Mouse (Mus musculus) limb, embryonic 11.5 days (tissue): Measurements from ENCODE around the gene Ppp1r12a. TPM values are rescaled to one million over a fixed set of nuclear protein-coding genes. Genes with fewer than 3 reads are reported as not detected.

Experiments used
- ATAC-seq: fragments of 200-750 bp; cut with Nextera tagmentation; 2 replicates; pipeline ENCODE4 v1.8.0; 2017; ENCODE audit warnings: low read depth; ENCODE audit not compliant: insufficient number of reproducible peaks, low FRiP score, low TSS enrichment
- DNase-seq: peaks from one replicate; pipeline ENCODE4 v3.0.0-alpha.2; 2015; ENCODE audit warnings: low spot score
- H3K27ac ChIP-seq: fragments of 300-500 bp; sonication (generic); replicated peaks from 2 replicates; pipeline ENCODE4 v1.5.1; 2014; ENCODE audit warnings: low read depth, mild to moderate bottlenecking, low read length
- H3K27me3 ChIP-seq: fragments of 300-500 bp; sonication (generic); 2 replicates; pipeline ENCODE4 v1.6.1; 2014; ENCODE audit warnings: mild to moderate bottlenecking, low read length, mixed read lengths; ENCODE audit not compliant: control insufficient read depth, insufficient read depth
- H3K36me3 ChIP-seq: fragments of 300-500 bp; sonication (generic); 2 replicates; pipeline ENCODE4 v1.6.1; 2014; ENCODE audit warnings: mild to moderate bottlenecking, low read length, moderate library complexity, mixed read lengths; ENCODE audit not compliant: control insufficient read depth, insufficient read depth
- H3K4me1 ChIP-seq: fragments of 300-500 bp; sonication (generic); 2 replicates; pipeline ENCODE4 v1.6.1; 2014; ENCODE audit warnings: low read length, mixed read lengths; ENCODE audit not compliant: control insufficient read depth, insufficient read depth
- H3K4me2 ChIP-seq: fragments of 300-500 bp; sonication (generic); 2 replicates; pipeline ENCODE4 v1.6.1; 2014; ENCODE audit warnings: low read depth, mild to moderate bottlenecking, moderate library complexity; ENCODE audit not compliant: severe bottlenecking
- H3K4me3 ChIP-seq: fragments of 300-500 bp; sonication (generic); 2 replicates; pipeline ENCODE4 v1.5.1; 2014; ENCODE audit warnings: low read depth, low read length
- H3K9ac ChIP-seq: fragments of 300-500 bp; sonication (generic); 2 replicates; pipeline ENCODE4 v1.6.1; 2014; ENCODE audit warnings: mild to moderate bottlenecking, low read length
- H3K9me3 ChIP-seq: fragments of 300-500 bp; sonication (generic); 2 replicates; pipeline ENCODE4 v1.6.1; 2016; ENCODE audit warnings: low read length; ENCODE audit not compliant: control insufficient read depth
- WGBS: fragments of 180-500 bp; shearing (Covaris S2); extraction: QIAGEN DNeasy Blood & Tissue Kit; methylation state at CpG from one replicate; pipeline ENCODE4 v1.1.7; 2014; 5-methylcytosine and 5-hydroxymethylcytosine counted together
- polyA plus RNA-seq: library from polyadenylated mRNA; unstranded; fragments of >200 nt; fragmentation: Nextera tagmentation; extraction: Ambion mirVana; gene quantifications from 2 replicates; pipeline ENCODE4 v1.2.1, GENCODE M21; 2014

Gene Ppp1r12a
- polyA plus RNA-seq, 1 experiment from 2014 or later = 75.1 TPM

DNA sequence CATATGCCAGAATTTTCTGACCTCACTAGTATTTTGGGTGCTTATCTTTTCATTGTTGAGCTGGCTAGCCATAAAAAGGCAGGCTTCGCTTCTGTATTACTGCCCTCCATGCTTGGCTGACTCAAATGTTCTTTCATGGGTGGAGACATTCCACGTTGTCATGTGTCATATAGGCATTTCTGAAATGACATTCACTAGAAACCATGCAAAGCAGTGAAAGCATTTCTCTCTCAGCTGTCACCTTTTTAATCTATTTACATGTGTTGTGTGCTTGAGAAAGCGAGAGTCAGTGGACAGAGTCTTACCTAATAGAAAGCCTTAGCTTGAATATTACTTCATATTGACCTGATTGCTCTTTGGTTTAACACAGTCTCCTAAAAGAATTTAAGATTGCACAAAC, 8.8 kb downstream of the Ppp1r12a start:
- H3K27me3 ChIP-seq = no peaks in the 10 kb centered on the region
- H3K4me2 ChIP-seq = no peak overlapping the region
- no peaks in the 10 kb centered on the region for H3K9me3 ChIP-seq
- no peaks in the 10 kb centered on the region for H3K36me3 ChIP-seq
- no peak overlapping the region for H3K9ac ChIP-seq
- no peak for ATAC-seq
- H3K27ac ChIP-seq = no peak overlapping the region
- no peak overlapping the region for H3K4me3 ChIP-seq
- DNase-seq = no peak
- H3K4me1 ChIP-seq = no peaks in the 10 kb centered on the region
- 90% methylated on average over 3 of the region's 3 CpGs for WGBS

DNA sequence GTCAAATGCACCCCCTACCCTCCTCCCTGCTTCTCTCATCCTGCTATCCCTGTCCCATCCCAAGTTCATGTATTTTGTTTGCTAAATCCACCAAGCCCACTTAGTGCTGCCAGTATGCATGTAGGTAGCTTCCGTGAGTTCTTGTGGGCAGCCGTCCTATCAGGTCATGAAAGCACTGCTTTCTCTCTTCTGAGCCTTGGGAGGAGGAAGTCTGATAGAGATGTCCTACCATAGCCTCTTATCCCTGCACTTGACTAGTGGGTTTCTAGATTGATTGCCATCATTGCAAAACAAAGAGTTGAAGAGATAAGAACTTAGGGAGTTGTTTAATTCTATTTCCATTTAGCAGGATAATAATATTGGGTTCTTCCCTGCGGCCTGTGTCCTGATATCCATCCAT, 9.6 kb downstream of the Ppp1r12a start:
- WGBS = 90% methylated on average over 3 of the region's 3 CpGs
- DNase-seq = no peak
- Histone ChIP-seq H3K27ac (no peak overlapping the region), H3K27me3 (no peaks in the 10 kb centered on the region), H3K4me3 (no peak overlapping the region), H3K36me3 (no peaks in the 10 kb centered on the region), H3K9ac (no peak overlapping the region), H3K4me2 (no peak overlapping the region), H3K4me1 (no peaks in the 10 kb centered on the region), H3K9me3 (no peaks in the 10 kb centered on the region)
- ATAC-seq = no peak

DNA sequence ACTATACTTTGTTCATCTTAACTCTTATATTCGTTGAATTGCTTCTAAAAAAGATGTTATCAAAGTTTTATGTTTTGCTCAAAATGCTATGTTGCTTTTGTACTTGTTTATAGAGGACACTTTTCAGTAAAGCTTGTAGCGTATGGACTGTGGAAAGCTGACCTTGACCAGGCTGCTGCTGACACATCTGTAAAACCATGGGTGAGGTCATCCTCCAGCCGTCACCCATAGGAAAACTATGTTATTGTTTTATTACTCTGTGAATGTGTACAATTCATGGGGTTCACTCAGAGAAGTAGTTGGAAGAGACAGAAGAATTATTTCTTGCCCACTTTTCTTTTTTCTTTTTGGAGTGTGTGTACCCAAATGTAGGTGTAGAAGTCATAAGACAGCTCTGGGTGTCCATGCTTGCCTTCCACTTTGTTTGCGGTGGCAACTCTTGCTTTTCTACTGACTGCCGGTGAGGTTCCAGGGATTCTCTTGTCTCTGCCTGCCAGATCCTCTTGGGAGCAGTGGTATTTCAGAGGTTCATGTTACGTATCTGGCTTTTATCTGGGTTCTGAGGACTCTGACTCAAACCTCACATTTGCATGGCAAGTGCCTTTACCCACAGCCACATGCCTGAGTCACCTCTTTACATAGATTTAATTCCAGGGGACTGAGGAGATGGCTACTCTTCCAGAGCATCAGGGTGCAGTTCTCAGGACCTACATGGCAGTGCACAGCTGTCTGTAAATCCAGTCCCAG, 11.0 kb downstream of the Ppp1r12a start:
- 71% methylated on average over 6 of the region's 6 CpGs for WGBS
- Histone ChIP-seq H3K4me3 (no peak overlapping the region), H3K36me3 (no peaks in the 10 kb centered on the region), H3K4me2 (no peak overlapping the region), H3K27me3 (no peaks in the 10 kb centered on the region), H3K9ac (no peak overlapping the region), H3K4me1 (no peaks in the 10 kb centered on the region), H3K9me3 (no peaks in the 10 kb centered on the region), H3K27ac (no peak overlapping the region)
- ATAC-seq (no peak), DNase-seq (no peak)

DNA sequence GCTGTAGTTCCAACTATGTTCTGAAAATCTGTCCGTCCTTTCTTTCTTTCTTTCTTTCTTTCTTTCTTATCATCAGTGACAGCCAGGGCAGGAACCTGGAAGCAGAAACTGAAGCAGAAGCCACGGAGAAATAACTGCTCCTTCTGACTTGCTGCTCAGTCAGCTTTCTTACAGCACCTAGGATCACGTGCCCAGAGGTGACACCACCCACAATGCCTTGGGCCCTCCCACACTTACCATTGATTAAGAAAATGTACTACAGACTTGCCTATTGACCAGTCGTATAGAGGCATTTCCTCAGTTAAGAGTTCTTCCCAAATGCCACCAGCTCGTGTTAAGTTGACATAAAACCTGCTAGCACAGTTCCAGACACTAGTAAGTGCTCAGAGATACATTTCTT, 12.1 kb downstream of the Ppp1r12a start:
- no peak overlapping the region for H3K27ac ChIP-seq
- no peaks in the 10 kb centered on the region for H3K9me3 ChIP-seq
- ATAC-seq = no peak
- H3K36me3 ChIP-seq = no peaks in the 10 kb centered on the region
- 83% methylated on average over 5 of the region's 5 CpGs for WGBS
- no peak overlapping the region for H3K4me3 ChIP-seq
- H3K9ac ChIP-seq = no peak overlapping the region
- no peak overlapping the region for H3K4me2 ChIP-seq
- DNase-seq = no peak
- H3K27me3 ChIP-seq = no peaks in the 10 kb centered on the region
- no peaks in the 10 kb centered on the region for H3K4me1 ChIP-seq

DNA sequence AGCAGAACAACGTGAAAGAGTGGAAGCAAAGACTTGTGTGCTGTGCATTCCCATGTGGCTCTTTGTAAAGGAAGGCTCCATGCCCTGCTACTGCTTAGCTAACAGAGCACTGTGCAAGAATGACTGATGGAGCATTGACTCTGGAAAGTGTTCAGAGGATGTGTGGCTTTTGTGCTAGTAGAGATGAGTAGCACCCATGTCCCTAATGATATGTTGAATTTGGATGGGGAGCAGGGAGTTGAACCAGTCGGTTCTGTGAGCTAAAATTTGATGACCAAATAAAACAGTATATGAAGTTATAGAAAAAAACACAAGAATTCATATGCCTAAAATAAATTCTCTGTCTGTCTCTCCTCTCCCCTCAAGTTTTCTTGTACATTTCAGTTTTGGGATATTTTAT, 13.9 kb downstream of the Ppp1r12a start:
- no peak overlapping the region for H3K4me2 ChIP-seq
- no peaks in the 10 kb centered on the region for H3K4me1 ChIP-seq
- no peak for ATAC-seq
- H3K9me3 ChIP-seq = no peaks in the 10 kb centered on the region
- H3K4me3 ChIP-seq = no peak overlapping the region
- H3K36me3 ChIP-seq = no peaks in the 10 kb centered on the region
- no peak overlapping the region for H3K9ac ChIP-seq
- 76% methylated on average over 2 of the region's 2 CpGs for WGBS
- no peak for DNase-seq
- H3K27me3 ChIP-seq = no peaks in the 10 kb centered on the region
- H3K27ac ChIP-seq = no peak overlapping the region

DNA sequence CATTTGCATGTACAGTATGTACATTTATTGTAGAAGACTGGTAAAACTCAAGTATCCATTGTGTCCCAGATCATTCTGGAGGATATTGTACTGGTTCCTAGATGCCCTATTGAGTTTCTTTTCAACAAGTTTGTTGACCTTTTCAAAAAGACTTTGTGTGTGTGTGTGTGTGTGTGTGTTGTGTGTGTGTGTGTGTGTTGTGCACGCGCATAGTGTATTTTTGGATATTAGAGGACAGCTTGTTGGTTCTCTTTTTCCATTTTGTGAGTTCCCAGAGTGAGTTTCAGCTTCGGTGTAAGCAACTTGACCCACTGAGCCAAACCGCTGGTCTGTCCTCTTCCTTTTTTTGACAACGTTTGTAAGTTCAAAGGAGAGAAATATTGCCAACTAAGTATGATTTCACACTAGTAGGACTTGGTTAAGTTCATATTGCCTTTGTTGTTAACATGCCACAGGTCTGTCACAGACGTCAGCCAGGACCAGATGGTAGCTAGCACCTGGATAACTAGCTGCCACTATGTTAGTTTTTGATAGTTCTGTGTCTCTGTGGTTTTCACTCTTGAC, 16.4 kb downstream of the Ppp1r12a start:
- no peak overlapping the region for H3K9ac ChIP-seq
- no peak overlapping the region for H3K4me2 ChIP-seq
- no peaks in the 10 kb centered on the region for H3K4me1 ChIP-seq
- 89% methylated on average over 6 of the region's 6 CpGs for WGBS
- H3K4me3 ChIP-seq = no peak overlapping the region
- no peaks in the 10 kb centered on the region for H3K9me3 ChIP-seq
- DNase-seq (no peak), ATAC-seq (no peak)
- H3K36me3 ChIP-seq = no peaks in the 10 kb centered on the region
- no peak overlapping the region for H3K27ac ChIP-seq
- H3K27me3 ChIP-seq = no peaks in the 10 kb centered on the region

DNA sequence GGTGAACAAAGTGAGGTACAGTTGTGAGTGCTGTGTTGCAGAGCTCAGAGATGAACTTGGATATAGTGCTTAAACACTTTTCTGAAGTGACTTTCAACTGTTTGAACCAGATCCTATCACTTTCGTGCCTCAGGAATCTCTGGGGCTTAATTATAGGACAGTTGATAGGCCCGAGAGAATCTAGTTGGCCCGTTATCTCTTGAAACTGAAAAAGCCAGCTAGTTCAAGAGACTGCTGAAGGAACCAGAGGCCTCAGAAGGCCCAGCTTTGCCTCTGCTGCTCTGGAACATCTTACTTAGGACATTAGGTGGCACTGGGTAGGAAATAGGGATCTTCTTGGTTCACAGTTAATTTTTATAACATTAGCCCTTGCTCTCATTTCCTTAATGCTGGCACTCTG, 17.4 kb downstream of the Ppp1r12a start:
- no peak overlapping the region for H3K9ac ChIP-seq
- H3K4me1 ChIP-seq = no peaks in the 10 kb centered on the region
- no peaks in the 10 kb centered on the region for H3K9me3 ChIP-seq
- 69% methylated on average over 3 of the region's 3 CpGs for WGBS
- no peaks in the 10 kb centered on the region for H3K36me3 ChIP-seq
- no peak overlapping the region for H3K4me3 ChIP-seq
- DNase-seq (no peak), ATAC-seq (no peak)
- no peak overlapping the region for H3K27ac ChIP-seq
- no peak overlapping the region for H3K4me2 ChIP-seq
- H3K27me3 ChIP-seq = no peaks in the 10 kb centered on the region

DNA sequence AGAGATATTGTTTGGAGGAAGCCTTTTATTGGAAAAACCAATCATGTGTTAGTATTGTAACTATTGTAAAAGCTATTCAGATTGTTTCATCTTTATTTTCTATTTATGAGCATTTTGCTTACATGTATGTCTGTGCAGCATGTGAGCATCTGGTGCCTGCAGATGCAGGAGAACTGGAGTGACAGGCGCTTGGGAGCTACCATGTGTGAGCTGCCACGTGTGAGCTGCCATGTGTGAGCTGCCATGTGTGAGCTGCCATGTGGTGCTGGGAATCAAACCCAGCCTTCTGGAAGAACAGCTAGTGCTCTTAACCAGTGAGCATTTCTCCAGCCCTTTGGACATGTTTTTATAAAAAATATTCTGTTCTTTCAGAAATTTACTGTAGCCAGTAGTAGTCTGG, 18.3 kb downstream of the Ppp1r12a start:
- no peaks in the 10 kb centered on the region for H3K4me1 ChIP-seq
- H3K36me3 ChIP-seq = no peaks in the 10 kb centered on the region
- WGBS = 90% methylated on average over 2 of the region's 2 CpGs

DNA sequence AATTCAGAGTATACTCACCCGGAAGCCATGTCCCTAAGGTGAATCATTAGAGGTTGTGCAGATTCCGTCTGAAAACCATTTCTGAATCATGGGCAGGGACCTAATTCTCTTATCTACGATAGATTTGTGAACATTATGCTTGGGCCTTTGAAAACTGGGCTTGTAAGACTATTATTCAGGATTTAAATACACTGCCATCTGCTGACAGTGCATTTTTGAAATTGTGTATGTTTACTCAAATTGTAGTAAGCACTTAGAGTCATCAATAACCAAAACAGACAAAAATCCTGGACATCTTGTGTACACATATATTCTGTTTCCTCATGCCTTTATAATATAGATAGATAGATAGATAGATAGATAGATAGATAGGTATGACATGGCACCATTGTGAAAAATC, 19.9 kb downstream of the Ppp1r12a start:
- H3K27me3 ChIP-seq = no peaks in the 10 kb centered on the region
- ATAC-seq (no peak), DNase-seq (no peak)
- H3K9ac ChIP-seq = no peak overlapping the region
- no peaks in the 10 kb centered on the region for H3K9me3 ChIP-seq
- no peak overlapping the region for H3K27ac ChIP-seq
- H3K36me3 ChIP-seq = no peaks in the 10 kb centered on the region
- WGBS = 90% methylated on average over 3 of the region's 3 CpGs
- H3K4me3 ChIP-seq = no peak overlapping the region
- H3K4me1 ChIP-seq = no peaks in the 10 kb centered on the region
- no peak overlapping the region for H3K4me2 ChIP-seq

More for the DNA sequence above, 18.3 kb downstream of the Ppp1r12a start:
- H3K27ac ChIP-seq = no peak overlapping the region
- DNase-seq = no peak
- no peaks in the 10 kb centered on the region for H3K27me3 ChIP-seq
- H3K9ac ChIP-seq = no peak overlapping the region
- no peak overlapping the region for H3K4me2 ChIP-seq
- H3K4me3 ChIP-seq = no peak overlapping the region
- ATAC-seq = no peak
- H3K9me3 ChIP-seq = no peaks in the 10 kb centered on the region
